Mouse (Mus musculus): ENCODE measurements around the gene Insig1. TPM values are rescaled to one million over a fixed set of nuclear protein-coding genes. Genes with fewer than 3 reads are reported as not detected.

Gene Insig1
- total RNA-seq, 2 experiments from 2014 or later: 8.4 to 11.4 TPM

- DNase-seq (ENCODE audit: low spot score): no peak
Observed at GRCm38 (mm10) chr5:28063989-28064624, 7.1 kb upstream of the Insig1 start.

GRCm38 (mm10) chr5:28065275-28065674 is 5.9 kb upstream of the Insig1 start:
- DNase-seq (ENCODE audit: low spot score): no peak

- DNase-seq (ENCODE audit: low spot score): no peak
Observed at GRCm38 (mm10) chr5:28066311-28066710, 4.9 kb upstream of the Insig1 start.

- no peak for DNase-seq (ENCODE audit: low spot score)
Observed at GRCm38 (mm10) chr5:28070149-28070827, 875 bp upstream of the Insig1 start.

- peak; percentile 74 for DNase-seq (ENCODE audit: low spot score)
Observed at GRCm38 (mm10) chr5:28071456-28072223, 477 bp downstream of the Insig1 start.

- DNase-seq (ENCODE audit: low spot score): no peak
Observed at GRCm38 (mm10) chr5:28079431-28079830, 8.3 kb downstream of the Insig1 start.

- DNase-seq (ENCODE audit: low spot score): no peak
Observed at GRCm38 (mm10) chr5:28081127-28081526, 10.0 kb downstream of the Insig1 start.

GRCm38 (mm10) chr5:28081822-28082221 is 10.7 kb downstream of the Insig1 start:
- no peak for DNase-seq (ENCODE audit: low spot score)

GRCm38 (mm10) chr5:28082312-28082711 is 11.1 kb downstream of the Insig1 start:
- no peak for DNase-seq (ENCODE audit: low spot score)

GRCm38 (mm10) chr5:28082796-28083195 is 11.6 kb downstream of the Insig1 start:
- DNase-seq (ENCODE audit: low spot score): no peak

- no peak for DNase-seq (ENCODE audit: low spot score)
Observed at GRCm38 (mm10) chr5:28084743-28085142, 13.6 kb downstream of the Insig1 start.

GRCm38 (mm10) chr5:28090547-28090946 is 19.4 kb downstream of the Insig1 start:
- DNase-seq (ENCODE audit: low spot score): no peak

- DNase-seq (ENCODE audit: low spot score): no peak
Observed at GRCm38 (mm10) chr5:28092327-28092726, 21.2 kb downstream of the Insig1 start.

GRCm38 (mm10) chr5:28093874-28094273 is 22.7 kb downstream of the Insig1 start:
- peak; percentile 75 for DNase-seq (ENCODE audit: low spot score)

- no peak for DNase-seq (ENCODE audit: low spot score)
Observed at GRCm38 (mm10) chr5:28094393-28094792, 23.2 kb downstream of the Insig1 start.

GRCm38 (mm10) chr5:28094846-28095245 is 23.7 kb downstream of the Insig1 start:
- DNase-seq (ENCODE audit: low spot score): no peak

GRCm38 (mm10) chr5:28095671-28096070 is 24.5 kb downstream of the Insig1 start:
- DNase-seq (ENCODE audit: low spot score): no peak

- DNase-seq (ENCODE audit: low spot score): no peak
Observed at GRCm38 (mm10) chr5:28106966-28107365, 35.8 kb downstream of the Insig1 start.

GRCm38 (mm10) chr5:28107974-28108373 is 36.8 kb downstream of the Insig1 start:
- no peak for DNase-seq (ENCODE audit: low spot score)

- DNase-seq (ENCODE audit: low spot score): no peak
Observed at GRCm38 (mm10) chr5:28110881-28111280, 39.7 kb downstream of the Insig1 start.

GRCm38 (mm10) chr5:28117251-28117880 is 46.2 kb downstream of the Insig1 start:
- no peak for DNase-seq (ENCODE audit: low spot score)
